Mouse (Mus musculus): ENCODE measurements around the gene Pop7. TPM values are rescaled to one million over a fixed set of nuclear protein-coding genes. Genes with fewer than 3 reads are reported as not detected.

Pop7 gene
- 20.0 and 23.2 TPM in 2 replicates for polyA plus RNA-seq (2012; rRNA removed)

GRCm38 (mm10) chr5:137501709-137502666 is at the start of gene Pop7:
Gene Pop7, minus strand, starts transcription at chr5:137502518.

GRCm38 (mm10) chr5:137533117-137533827 is 31.0 kb upstream of the Pop7 start, which contains the start of the genes Epo and Gnb2:
Gene Epo, minus strand, starts transcription at chr5:137533242.
Gene Gnb2, minus strand, starts transcription at chr5:137533510.

GRCm38 (mm10) chr5:137518436-137518835 is 16.1 kb upstream of the Pop7 start, which contains the start of gene Gigyf1:
Gene Gigyf1, plus strand, starts transcription at chr5:137518548.

GRCm38 (mm10) chr5:137476964-137477363 is 25.4 kb downstream of the Pop7 start, which contains the start of gene Zan:
Gene Zan, minus strand, starts transcription at chr5:137477064.

Other genes with a start within 250 kb of the Pop7 start
- gene Ache, start 215.0 kb downstream of the Pop7 start, polyA plus RNA-seq (2012; rRNA removed), result 15.0 and 20.1 TPM in 2 replicates
- gene Ufsp1, start 207.9 kb downstream of the Pop7 start, polyA plus RNA-seq (2012; rRNA removed), result 7.1 and 9.5 TPM in 2 replicates
- 103 and 106 TPM in 2 replicates for gene Srrt, start 194.8 kb downstream of the Pop7 start, polyA plus RNA-seq (2012; rRNA removed)
- gene Trip6, start 188.1 kb downstream of the Pop7 start, polyA plus RNA-seq (2012; rRNA removed), result 6.6 and 7.1 TPM in 2 replicates
- 2.0 and 2.3 TPM in 2 replicates for gene Slc12a9, start 168.9 kb downstream of the Pop7 start, polyA plus RNA-seq (2012; rRNA removed)
- gene Ephb4, start 152.4 kb downstream of the Pop7 start, polyA plus RNA-seq (2012; rRNA removed), result 7.3 and 7.7 TPM in 2 replicates
- gene Zan, start 25.5 kb downstream of the Pop7 start, polyA plus RNA-seq (2012; rRNA removed), result 0.14 and 0.20 TPM in 2 replicates
- gene Gigyf1, start 16.0 kb upstream of the Pop7 start, polyA plus RNA-seq (2012; rRNA removed), result 5.6 and 5.7 TPM in 2 replicates
- 0.26 and 0.44 TPM in 2 replicates for gene Epo, start 30.7 kb upstream of the Pop7 start, polyA plus RNA-seq (2012; rRNA removed)
- 173 and 208 TPM in 2 replicates for gene Gnb2, start 31.0 kb upstream of the Pop7 start, polyA plus RNA-seq (2012; rRNA removed)
- gene Actl6b, start 51.0 kb upstream of the Pop7 start, polyA plus RNA-seq (2012; rRNA removed), result 0.03 TPM in 1 of 2 replicates, not detected in the other
- gene Tfr2, start 67.3 kb upstream of the Pop7 start, polyA plus RNA-seq (2012; rRNA removed), result 35.1 and 42.1 TPM in 2 replicates
- 26.8 and 31.0 TPM in 2 replicates for gene Mospd3, start 98.5 kb upstream of the Pop7 start, polyA plus RNA-seq (2012; rRNA removed)
- gene Pcolce, start 111.3 kb upstream of the Pop7 start, polyA plus RNA-seq (2012; rRNA removed), result 10.6 and 11.9 TPM in 2 replicates
- gene Fbxo24, start 126.5 kb upstream of the Pop7 start, polyA plus RNA-seq (2012; rRNA removed), result 0.01 and 0.02 TPM in 2 replicates
- 10.5 and 14.1 TPM in 2 replicates for gene Lrch4, start 126.6 kb upstream of the Pop7 start, polyA plus RNA-seq (2012; rRNA removed)
- 5.4 and 5.8 TPM in 2 replicates for gene Gm20605, start 126.7 kb upstream of the Pop7 start, polyA plus RNA-seq (2012; rRNA removed)
- gene Sap25, start 138.8 kb upstream of the Pop7 start, polyA plus RNA-seq (2012; rRNA removed), result 12.0 and 14.2 TPM in 2 replicates
- 0.01 TPM in 1 of 2 replicates, not detected in the other for gene Irs3, start 143.2 kb upstream of the Pop7 start, polyA plus RNA-seq (2012; rRNA removed)
- 18.0 and 21.6 TPM in 2 replicates for gene Agfg2, start 182.2 kb upstream of the Pop7 start, polyA plus RNA-seq (2012; rRNA removed)
- gene Nyap1, start 239.1 kb upstream of the Pop7 start, polyA plus RNA-seq (2012; rRNA removed), result 0.68 and 0.90 TPM in 2 replicates
- gene Tsc22d4, start 243.2 kb upstream of the Pop7 start, polyA plus RNA-seq (2012; rRNA removed), result 17.5 and 22.9 TPM in 2 replicates

All from liver, embryonic 14 days (tissue).